Mouse (Mus musculus): ENCODE data around the gene Vip. TPM values are rescaled to one million over a fixed set of nuclear protein-coding genes. Genes with fewer than 3 reads are reported as not detected.

Gene Vip
- polyA plus RNA-seq (2016; fragmentation: Nextera tagmentation; extraction: Ambion mirVana), result 0.34 TPM in 1 of 2 replicates, not detected in the other

- WGBS, result 38% methylated on average over 8 of the region's 8 CpGs
- ATAC-seq (ENCODE audit: low FRiP score, low read depth), result no peak
These were observed at the start of gene Vip for GRCm38 (mm10) chr10:5639112-5639511. TSS of gene Vip (plus strand) at chr10:5639218.

DNA sequence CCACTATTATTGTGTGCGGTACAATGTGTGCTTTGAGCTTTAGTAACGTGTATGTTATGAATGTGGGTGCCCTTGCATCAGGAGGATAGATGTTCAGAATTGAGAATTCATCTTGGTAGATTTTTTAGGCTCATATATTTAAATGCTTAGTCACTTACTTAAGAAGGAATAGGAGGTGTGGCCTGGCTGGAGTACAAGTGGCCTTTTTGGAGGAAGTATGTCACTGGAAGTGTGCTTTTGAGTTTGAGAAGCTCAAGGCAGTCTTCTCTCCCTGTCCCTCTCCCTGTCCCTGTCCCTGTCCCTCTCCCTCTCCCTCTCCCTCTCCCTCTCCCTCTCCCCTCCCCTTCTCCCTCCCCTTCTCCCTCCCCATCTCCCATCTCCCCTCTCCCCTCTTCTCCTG is 48.0 kb upstream of the Vip start:
- H3K9me3 ChIP-seq, result no peaks in the 10 kb centered on the region
- no peak overlapping the region for H3K4me2 ChIP-seq (replicated peaks)
- no peak overlapping the region for H3K27ac ChIP-seq (replicated peaks)
- H3K4me1 ChIP-seq, result no peaks in the 10 kb centered on the region
- H3K36me3 ChIP-seq, result no peaks in the 10 kb centered on the region
- H3K4me3 ChIP-seq, result no peak overlapping the region
- H3K9ac ChIP-seq (replicated peaks), result no peak overlapping the region
- H3K27me3 ChIP-seq, result no peaks in the 10 kb centered on the region
- no peak for ATAC-seq (ENCODE audit: low FRiP score, low read depth)
- WGBS, result 83% methylated on average over 2 of the region's 2 CpGs

More at GRCm38 (mm10) chr10:5639112-5639511, at the start of gene Vip:
- H3K9me3 ChIP-seq, result no peaks in the 10 kb centered on the region
- no peak within 1 kb of the TSS for H3K4me2 ChIP-seq (replicated peaks)
- H3K4me1 ChIP-seq, result no peaks in the 10 kb centered on the region
- no peak within 1 kb of the TSS for H3K27ac ChIP-seq (replicated peaks)
- no peaks in the 10 kb centered on the region for H3K36me3 ChIP-seq
- no peaks in the 10 kb centered on the region for H3K27me3 ChIP-seq
- H3K9ac ChIP-seq (replicated peaks), result no peak within 1 kb of the TSS
- H3K4me3 ChIP-seq, result no peak within 1 kb of the TSS

- no peak for ATAC-seq (ENCODE audit: low FRiP score, low read depth)
- no peak overlapping the region for H3K4me3 ChIP-seq
- no peaks in the 10 kb centered on the region for H3K27me3 ChIP-seq
- WGBS, result 90% methylated on average over 4 of the region's 4 CpGs
- no peaks in the 10 kb centered on the region for H3K9me3 ChIP-seq
- no peaks in the 10 kb centered on the region for H3K36me3 ChIP-seq
- H3K9ac ChIP-seq (replicated peaks), result no peak overlapping the region
- no peaks in the 10 kb centered on the region for H3K4me1 ChIP-seq
- H3K4me2 ChIP-seq (replicated peaks), result no peak overlapping the region
- no peak overlapping the region for H3K27ac ChIP-seq (replicated peaks)
These were observed 47.0 kb upstream of the Vip start for GRCm38 (mm10) chr10:5591996-5592395.

- 64% methylated on average over 5 of the region's 5 CpGs for whole genome bisulfite sequencing
- no peak within 1 kb of the TSS for H3K4me3 ChIP-seq
- H3K4me2 ChIP-seq (replicated peaks), result no peak within 1 kb of the TSS
- H3K27ac ChIP-seq (replicated peaks), result no peak within 1 kb of the TSS
- H3K27me3 ChIP-seq, result no peaks in the 10 kb centered on the region
- no peaks in the 10 kb centered on the region for H3K36me3 ChIP-seq
- no peaks in the 10 kb centered on the region for H3K4me1 ChIP-seq
- no peak within 1 kb of the TSS for H3K9ac ChIP-seq (replicated peaks)
- no peak for ATAC-seq (ENCODE audit: low FRiP score, low read depth)
- no peaks in the 10 kb centered on the region for H3K9me3 ChIP-seq
These were observed 45.6 kb upstream of the Vip start, which contains the start of gene Myct1 for GRCm38 (mm10) chr10:5593464-5593863. TSS of gene Myct1 (plus strand) at chr10:5593775.

GRCm38 (mm10) chr10:5594457-5594856 is 44.6 kb upstream of the Vip start:
- no peaks in the 10 kb centered on the region for H3K9me3 ChIP-seq
- no peaks in the 10 kb centered on the region for H3K27me3 ChIP-seq
- no peak overlapping the region for H3K9ac ChIP-seq (replicated peaks)
- no peak overlapping the region for H3K27ac ChIP-seq (replicated peaks)
- H3K4me3 ChIP-seq, result no peak overlapping the region
- WGBS, result 81% methylated on average over 5 of the region's 5 CpGs
- H3K4me2 ChIP-seq (replicated peaks), result no peak overlapping the region
- no peak for ATAC-seq (ENCODE audit: low FRiP score, low read depth)
- H3K4me1 ChIP-seq, result no peaks in the 10 kb centered on the region
- no peaks in the 10 kb centered on the region for H3K36me3 ChIP-seq

GRCm38 (mm10) chr10:5596559-5596958 is 42.5 kb upstream of the Vip start:
- Histone ChIP-seq H3K9me3 (no peaks in the 10 kb centered on the region), H3K27me3 (no peaks in the 10 kb centered on the region), H3K9ac (replicated peaks) (no peak overlapping the region), H3K4me3 (no peak overlapping the region), H3K36me3 (no peaks in the 10 kb centered on the region), H3K4me2 (replicated peaks) (no peak overlapping the region), H3K4me1 (no peaks in the 10 kb centered on the region), H3K27ac (replicated peaks) (no peak overlapping the region)
- 78% methylated on average over 6 of the region's 6 CpGs for WGBS
- no peak for ATAC-seq (ENCODE audit: low FRiP score, low read depth)

GRCm38 (mm10) chr10:5600123-5600522 is 38.9 kb upstream of the Vip start:
- 18% methylated on average over 7 of the region's 7 CpGs for WGBS
- Histone ChIP-seq H3K4me2 (replicated peaks) (no peak overlapping the region), H3K9ac (replicated peaks) (no peak overlapping the region), H3K27ac (replicated peaks) (no peak overlapping the region), H3K36me3 (no peaks in the 10 kb centered on the region), H3K4me3 (no peak overlapping the region), H3K27me3 (no peaks in the 10 kb centered on the region), H3K4me1 (no peaks in the 10 kb centered on the region), H3K9me3 (no peaks in the 10 kb centered on the region)
- peak; percentile 89 for ATAC-seq (ENCODE audit: low FRiP score, low read depth)

- no peaks in the 10 kb centered on the region for H3K36me3 ChIP-seq
- no peaks in the 10 kb centered on the region for H3K27me3 ChIP-seq
- no peak overlapping the region for H3K4me2 ChIP-seq (replicated peaks)
- no peak for ATAC-seq (ENCODE audit: low FRiP score, low read depth)
- H3K4me1 ChIP-seq, result no peaks in the 10 kb centered on the region
- no peaks in the 10 kb centered on the region for H3K9me3 ChIP-seq
- no peak overlapping the region for H3K4me3 ChIP-seq
- no peak overlapping the region for H3K27ac ChIP-seq (replicated peaks)
- WGBS, result 91% methylated on average over 10 of the region's 10 CpGs
- H3K9ac ChIP-seq (replicated peaks), result no peak overlapping the region
These were observed 35.5 kb upstream of the Vip start for GRCm38 (mm10) chr10:5603512-5603911.

DNA sequence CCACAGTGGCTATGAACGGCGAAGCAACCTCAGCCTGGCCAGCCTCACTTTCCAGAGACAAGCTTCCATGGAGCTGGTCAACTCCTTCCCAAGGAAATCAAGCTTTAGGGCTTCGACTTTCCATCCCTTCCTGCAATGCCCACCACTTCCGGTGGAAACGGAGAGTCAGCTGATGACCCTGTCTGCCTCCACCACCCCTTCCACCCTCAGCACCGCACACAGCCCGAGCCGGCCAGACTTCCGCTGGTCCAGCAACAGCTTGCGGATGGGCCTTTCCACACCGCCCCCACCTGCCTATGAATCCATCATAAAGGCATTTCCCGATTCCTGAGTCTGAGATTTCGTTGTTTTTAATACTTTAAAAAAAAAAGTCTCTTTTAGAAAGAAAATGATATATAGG is 34.6 kb upstream of the Vip start:
- Histone ChIP-seq H3K27ac (replicated peaks) (no peak overlapping the region), H3K4me2 (replicated peaks) (no peak overlapping the region), H3K9me3 (no peaks in the 10 kb centered on the region), H3K4me1 (no peaks in the 10 kb centered on the region), H3K4me3 (no peak overlapping the region), H3K9ac (replicated peaks) (no peak overlapping the region), H3K36me3 (no peaks in the 10 kb centered on the region), H3K27me3 (no peaks in the 10 kb centered on the region)
- no peak for ATAC-seq (ENCODE audit: low FRiP score, low read depth)
- 92% methylated on average over 13 of the region's 13 CpGs for WGBS

DNA sequence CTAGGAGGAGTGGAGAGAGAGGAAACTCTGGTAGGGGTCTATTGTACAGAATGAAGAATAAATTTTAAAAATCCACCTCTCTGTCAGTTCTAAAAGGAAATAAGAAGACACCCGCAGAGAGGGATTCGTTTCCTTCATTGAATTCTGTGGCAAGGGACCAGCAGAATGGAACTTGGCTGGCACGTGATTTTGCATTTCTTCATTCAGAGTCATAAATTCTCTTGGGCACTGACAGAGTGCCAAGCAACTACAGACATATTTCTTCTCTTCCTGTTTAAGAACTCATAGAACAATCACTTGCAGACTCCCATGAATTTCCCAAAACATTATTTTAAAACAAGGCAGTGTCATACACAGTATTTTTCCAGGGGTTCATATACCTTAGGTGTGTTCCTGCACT is 30.1 kb upstream of the Vip start:
- Histone ChIP-seq H3K9me3 (no peaks in the 10 kb centered on the region), H3K4me2 (replicated peaks) (no peak overlapping the region), H3K4me1 (no peaks in the 10 kb centered on the region), H3K27ac (replicated peaks) (no peak overlapping the region), H3K27me3 (no peaks in the 10 kb centered on the region), H3K36me3 (no peaks in the 10 kb centered on the region), H3K9ac (replicated peaks) (no peak overlapping the region), H3K4me3 (no peak overlapping the region)
- 76% methylated on average over 3 of the region's 3 CpGs for WGBS
- ATAC-seq (ENCODE audit: low FRiP score, low read depth), result no peak

DNA sequence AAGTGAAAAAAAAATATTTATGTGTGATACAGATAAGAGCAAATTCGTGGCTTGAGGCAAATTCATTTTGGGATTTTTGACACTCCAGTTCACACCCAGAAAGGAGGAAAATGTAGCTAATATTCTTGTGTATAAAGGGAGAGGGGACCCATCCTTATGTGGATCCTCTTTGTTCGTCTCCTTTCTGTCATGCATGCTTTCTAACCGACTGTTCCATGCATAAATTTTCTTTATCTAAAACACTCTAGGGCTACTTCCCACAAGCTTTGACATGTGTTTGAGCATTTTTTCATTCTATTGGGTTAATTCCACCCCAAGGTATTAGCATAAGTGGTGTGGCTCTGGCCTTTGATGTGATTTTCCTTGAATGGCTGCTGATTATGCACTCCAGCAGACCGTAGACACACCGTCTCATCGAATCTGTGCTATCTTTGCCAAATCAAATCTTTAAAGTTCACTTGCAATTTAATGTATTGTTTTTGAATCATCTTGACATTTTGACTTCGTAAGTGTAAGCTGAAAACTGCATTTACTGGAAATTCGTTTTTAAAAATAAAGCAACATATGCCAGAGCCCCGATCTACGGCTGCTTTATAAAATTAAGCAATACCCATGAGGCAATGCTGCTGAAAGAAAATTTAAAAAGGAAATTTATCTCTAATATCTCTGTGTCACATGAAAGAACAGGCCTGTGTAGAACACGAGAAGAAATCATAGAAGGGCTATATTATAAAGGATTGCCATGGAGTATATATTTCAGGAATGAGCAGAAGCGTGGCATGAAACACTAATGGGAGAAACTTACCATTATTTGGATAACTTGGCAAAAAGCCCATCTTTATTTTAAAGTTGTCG is 23.6 kb upstream of the Vip start:
- H3K4me2 ChIP-seq (replicated peaks), result no peak overlapping the region
- 56% methylated on average over 13 of the region's 13 CpGs for WGBS

GRCm38 (mm10) chr10:5626268-5626667 is 12.8 kb upstream of the Vip start:
- Histone ChIP-seq H3K27ac (replicated peaks) (no peak overlapping the region), H3K27me3 (no peaks in the 10 kb centered on the region), H3K4me1 (no peaks in the 10 kb centered on the region), H3K4me2 (replicated peaks) (no peak overlapping the region), H3K9ac (replicated peaks) (no peak overlapping the region), H3K4me3 (no peak overlapping the region), H3K9me3 (no peaks in the 10 kb centered on the region), H3K36me3 (no peaks in the 10 kb centered on the region)
- ATAC-seq (ENCODE audit: low FRiP score, low read depth), result no peak
- WGBS, result 79% methylated on average over 5 of the region's 5 CpGs

More for the DNA sequence above, 23.6 kb upstream of the Vip start:
- no peaks in the 10 kb centered on the region for H3K4me1 ChIP-seq
- H3K9me3 ChIP-seq, result no peaks in the 10 kb centered on the region
- H3K27me3 ChIP-seq, result no peaks in the 10 kb centered on the region
- H3K9ac ChIP-seq (replicated peaks), result no peak overlapping the region
- H3K27ac ChIP-seq (replicated peaks), result no peak overlapping the region
- ATAC-seq (ENCODE audit: low FRiP score, low read depth), result peak; percentile 84
- no peaks in the 10 kb centered on the region for H3K36me3 ChIP-seq
- H3K4me3 ChIP-seq, result no peak overlapping the region
